Mouse (Mus musculus) granulocyte monocyte progenitor cell, adult 5-6 weeks (primary cell): ENCODE measurements around the gene Rnf187. TPM values are rescaled to one million over a fixed set of nuclear protein-coding genes. Genes with fewer than 3 reads are reported as not detected.

Experiments
- ATAC-seq: replicated peaks from 2 replicates; pipeline ENCODE4 v1.8.0; 2016; ENCODE audit warnings: mild to moderate bottlenecking, moderate TSS enrichment, inconsistent platforms; ENCODE audit not compliant: poor library complexity, severe bottlenecking
- total RNA-seq, 2 experiments: library from RNA; stranded (forward) in 1 of 2; stranded (reverse) in 1 of 2; fragments of 200-712, 200-1000 nt in 1 of 2; fragments of >200 nt in 1 of 2; fragmentation: Nextera tagmentation in 1 of 2; gene quantifications; 2 replicates each; pipeline ENCODE4 v1.2.3; 2014 to 2017

The Rnf187 gene
- total RNA-seq (2014; fragmentation: Nextera tagmentation) (78.6 and 79.3 TPM in 2 replicates), total RNA-seq (2017) (60.0 and 82.2 TPM in 2 replicates)

- peak; percentile 95 for ATAC-seq
Measured at GRCm38 (mm10) chr11:58938322-58939087, at the start of gene Rnf187. Gene Rnf187 (minus strand): TSS chr11:58938916.

- ATAC-seq: no peak
Measured at GRCm38 (mm10) chr11:58985299-58985917, 46.7 kb upstream of the Rnf187 start.

GRCm38 (mm10) chr11:58984657-58985056 is 45.9 kb upstream of the Rnf187 start:
- ATAC-seq: no peak

- no peak for ATAC-seq
Measured at GRCm38 (mm10) chr11:58983691-58984341, 45.1 kb upstream of the Rnf187 start.

GRCm38 (mm10) chr11:58982471-58983097 is 43.9 kb upstream of the Rnf187 start:
- ATAC-seq: peak; percentile 45

- ATAC-seq: peak; percentile 26
Measured at GRCm38 (mm10) chr11:58981541-58982447, 43.1 kb upstream of the Rnf187 start.

GRCm38 (mm10) chr11:58980381-58980990 is 41.8 kb upstream of the Rnf187 start:
- no peak for ATAC-seq

- peak; percentile 55 for ATAC-seq
Measured at GRCm38 (mm10) chr11:58979661-58980060, 40.9 kb upstream of the Rnf187 start.

GRCm38 (mm10) chr11:58979183-58979582 is 40.5 kb upstream of the Rnf187 start:
- peak; percentile 36 for ATAC-seq

- ATAC-seq: no peak
Measured at GRCm38 (mm10) chr11:58978706-58979030, 40.0 kb upstream of the Rnf187 start.

- ATAC-seq: peak; percentile 42
Measured at GRCm38 (mm10) chr11:58978027-58978705, 39.5 kb upstream of the Rnf187 start, which contains the start of gene Trim11. Gene Trim11 (plus strand): TSS chr11:58978093.

GRCm38 (mm10) chr11:58977607-58978026 is 38.9 kb upstream of the Rnf187 start:
- ATAC-seq: no peak

- ATAC-seq: peak; percentile 20; the same call in 1 of the 2 replicates
Measured at GRCm38 (mm10) chr11:58977150-58977549, 38.4 kb upstream of the Rnf187 start.

GRCm38 (mm10) chr11:58974414-58974813 is 35.7 kb upstream of the Rnf187 start:
- no peak for ATAC-seq

- no peak for ATAC-seq
Measured at GRCm38 (mm10) chr11:58971796-58972195, 33.1 kb upstream of the Rnf187 start.

- no peak for ATAC-seq
Measured at GRCm38 (mm10) chr11:58970831-58971530, 32.3 kb upstream of the Rnf187 start.

- ATAC-seq: no peak
Measured at GRCm38 (mm10) chr11:58969659-58970058, 30.9 kb upstream of the Rnf187 start.

GRCm38 (mm10) chr11:58969027-58969426 is 30.3 kb upstream of the Rnf187 start:
- ATAC-seq: no peak
